Mouse (Mus musculus) retina, adult 2 months (tissue): Measurements from ENCODE around the gene Amz2.

Experiments
- DNase-seq: peaks from one replicate; pipeline ENCODE4 v3.0.0-alpha.2; 2012; ENCODE audit warnings: low read depth, low spot score

The Amz2 gene

GRCm38 (mm10) chr11:109494890-109495770 is 69.4 kb downstream of the Amz2 start:
- no peak for DNase-seq

- DNase-seq = no peak
Observed at GRCm38 (mm10) chr11:109495771-109496474, 70.2 kb downstream of the Amz2 start.

DNA sequence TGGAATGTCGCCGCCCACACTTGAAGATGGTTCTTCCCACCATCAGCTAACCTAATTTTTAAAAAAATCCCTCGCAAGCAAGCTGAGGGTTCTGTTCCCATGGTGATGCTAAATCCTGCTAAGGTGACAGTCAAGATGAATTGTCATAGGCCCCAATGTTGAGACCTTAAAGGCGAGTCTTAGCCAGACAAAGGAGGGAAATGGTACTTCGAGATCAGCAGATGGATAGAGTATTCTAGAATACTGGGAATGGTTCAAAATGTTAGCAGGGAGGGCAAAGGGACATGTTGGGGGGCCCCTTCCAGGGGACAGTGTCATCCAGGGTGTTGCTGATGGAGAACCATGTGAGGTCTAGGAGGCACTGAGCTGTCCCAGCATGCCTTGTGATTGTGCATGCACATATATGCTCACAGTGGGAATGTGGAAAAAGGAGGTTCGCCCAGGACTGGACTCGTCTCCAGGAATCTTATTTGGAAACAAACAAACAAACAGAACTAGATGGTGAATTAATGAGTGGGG is 70.8 kb downstream of the Amz2 start:
- no peak for DNase-seq

GRCm38 (mm10) chr11:109496996-109497714 is 71.4 kb downstream of the Amz2 start:
- DNase-seq = no peak

GRCm38 (mm10) chr11:109497990-109498389 is 72.2 kb downstream of the Amz2 start:
- no peak for DNase-seq

DNA sequence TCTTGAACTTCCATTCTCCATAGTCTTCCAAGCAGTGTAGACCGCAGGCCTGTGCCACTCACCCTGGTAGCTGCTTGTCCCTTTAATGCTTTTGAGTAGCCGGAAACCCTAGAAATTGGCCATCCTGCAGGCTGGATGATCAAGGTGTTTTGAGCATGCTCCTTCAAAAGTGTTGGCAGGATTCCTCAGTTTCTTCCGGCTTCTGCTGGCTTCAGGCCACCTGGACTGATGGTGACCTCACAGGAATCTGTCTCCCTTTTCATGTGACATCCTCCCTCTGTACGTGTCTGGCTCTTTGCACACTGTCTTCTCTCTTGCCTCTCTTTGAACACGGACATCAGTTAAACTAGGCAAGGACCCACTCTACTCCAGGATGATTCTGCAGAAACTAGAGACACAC is 74.5 kb downstream of the Amz2 start:
- DNase-seq = no peak
